Mouse (Mus musculus): Measurements from ENCODE around the gene Olfr520.

Gene Olfr520

DNA sequence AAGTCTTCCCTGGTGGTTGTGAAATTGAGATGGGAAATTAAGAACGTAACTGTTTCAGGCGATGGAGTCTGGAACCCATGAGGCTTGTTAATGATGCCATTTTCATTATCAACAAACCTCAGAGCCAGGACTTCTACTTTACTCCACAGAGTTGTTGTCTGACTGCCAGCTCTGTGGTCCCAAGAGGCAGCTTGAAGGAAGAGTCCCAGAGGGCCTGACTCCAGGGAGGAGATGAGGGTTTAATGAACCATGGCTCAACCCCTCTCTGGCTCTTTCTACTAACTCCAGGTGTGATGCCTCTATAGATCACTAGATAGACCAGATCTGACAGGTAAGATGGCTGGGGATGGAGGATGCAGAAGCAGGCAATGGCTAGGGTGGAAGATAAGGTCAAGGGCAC lies at the start of gene Olfr520:
Olfr520 (plus strand) TSS at position 301 of the 400 bp plus-strand sequence.
- DNase-seq, result no peak

DNA sequence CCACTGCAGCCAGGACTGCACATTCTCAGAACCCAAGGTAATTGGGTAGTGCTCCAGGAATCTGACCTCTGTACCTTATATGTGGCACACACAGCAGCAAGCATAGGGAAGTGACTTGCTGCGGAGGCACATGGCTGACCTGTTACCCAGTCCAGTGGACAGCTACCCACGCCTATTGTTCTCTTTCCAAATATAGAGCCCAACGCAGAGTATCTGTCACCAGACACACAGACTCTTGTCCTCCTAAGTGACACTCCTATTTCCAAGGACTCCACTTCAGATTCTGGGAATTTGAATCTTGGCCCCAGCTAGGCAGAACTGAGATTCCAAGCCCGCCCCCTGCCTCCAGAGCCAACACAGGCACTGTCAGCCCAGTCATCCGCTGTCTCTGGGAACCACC lies 49.3 kb upstream of the Olfr520 start:
- no peak for DNase-seq

DNA sequence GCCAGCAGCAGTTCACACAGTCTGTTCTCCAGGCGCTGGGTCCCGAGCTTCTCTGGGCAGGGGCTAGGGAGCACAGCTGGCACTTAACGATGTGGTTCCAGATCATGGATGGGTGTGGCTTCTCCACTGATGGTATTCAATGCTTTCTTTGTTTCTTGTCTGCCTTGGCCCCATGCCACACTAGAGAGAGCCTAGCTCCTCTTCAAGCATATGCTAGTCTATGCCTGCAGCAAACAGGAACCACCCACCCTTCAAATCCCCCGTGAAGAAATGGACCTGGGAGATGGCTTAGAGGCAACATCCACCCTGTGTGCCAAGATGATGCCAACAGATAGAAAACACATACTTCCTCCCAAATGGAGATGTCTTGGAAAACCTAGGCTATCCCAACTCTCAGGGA lies 46.0 kb upstream of the Olfr520 start:
- no peak for DNase-seq

DNA sequence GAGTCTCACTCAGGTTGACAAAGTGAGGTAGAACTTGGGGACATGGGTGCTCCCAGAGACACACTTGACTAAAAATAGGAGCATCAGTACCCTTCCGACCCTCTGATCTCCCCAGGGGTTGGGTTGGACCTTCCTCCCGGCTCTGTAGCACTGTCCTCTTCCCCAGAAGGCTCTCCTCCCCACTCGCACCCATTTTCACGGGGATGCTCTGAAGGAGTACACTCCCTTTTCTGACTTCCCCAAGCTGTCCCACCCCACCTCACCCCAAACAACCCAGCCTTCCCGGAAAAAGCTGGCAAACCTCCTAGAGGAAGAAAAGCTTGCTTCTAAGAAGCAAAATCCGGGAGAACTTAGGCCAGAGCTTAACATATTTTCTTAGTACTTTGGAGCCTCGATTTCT lies 39.3 kb upstream of the Olfr520 start:
- DNase-seq, result no peak

GRCm38 (mm10) chr7:99692396-99692795 lies 37.7 kb upstream of the Olfr520 start:
- no peak for DNase-seq

- DNase-seq, result no peak
Measured at GRCm38 (mm10) chr7:99693387-99693786, 36.7 kb upstream of the Olfr520 start.

DNA sequence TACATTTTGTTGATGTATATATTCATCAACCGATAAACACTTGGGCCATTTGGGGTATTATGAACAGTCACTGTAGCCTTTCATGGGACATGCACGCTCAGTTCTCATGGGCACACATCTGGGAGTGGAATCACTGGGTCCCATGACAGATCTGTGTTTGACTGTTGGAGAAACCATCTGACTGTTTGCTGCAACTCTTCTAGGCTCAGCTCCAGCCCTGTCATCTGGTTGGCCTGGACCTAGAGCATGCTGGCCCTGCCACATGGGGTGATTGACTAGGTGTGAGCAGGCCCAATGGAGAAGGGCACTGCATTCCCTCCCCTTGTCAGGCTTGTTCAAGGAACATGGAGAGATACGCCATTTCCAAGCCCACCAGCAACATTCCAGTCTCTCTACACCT lies 36.1 kb upstream of the Olfr520 start:
- DNase-seq, result no peak

GRCm38 (mm10) chr7:99694424-99694823 lies 35.6 kb upstream of the Olfr520 start:
- DNase-seq, result peak; percentile 28

GRCm38 (mm10) chr7:99695471-99696057 lies 34.5 kb upstream of the Olfr520 start:
- DNase-seq, result no peak

DNA sequence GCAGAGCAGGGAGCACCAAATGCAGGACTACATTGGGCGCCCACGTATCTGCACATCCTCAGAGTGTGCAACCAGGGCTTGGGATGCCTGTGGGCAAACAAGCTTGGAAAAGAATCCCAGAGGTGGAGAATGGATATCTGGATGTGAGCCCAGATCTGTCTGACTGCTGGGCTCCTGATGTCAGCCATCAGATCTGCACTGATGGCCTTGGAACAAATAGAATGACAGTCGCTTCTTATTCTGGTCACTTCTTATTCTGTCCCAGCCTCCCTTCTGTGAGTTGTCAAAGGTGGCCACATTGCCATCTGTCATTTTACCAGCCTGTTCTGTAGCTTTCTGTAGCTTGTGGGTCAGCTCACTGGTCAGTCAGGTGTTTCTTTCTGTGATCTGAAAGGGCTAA lies 31.5 kb upstream of the Olfr520 start:
- no peak for DNase-seq

- no peak for DNase-seq
Measured at GRCm38 (mm10) chr7:99699106-99699505, 31.0 kb upstream of the Olfr520 start.

- DNase-seq, result peak; percentile 61
Measured at GRCm38 (mm10) chr7:99699709-99700151, 30.3 kb upstream of the Olfr520 start.

GRCm38 (mm10) chr7:99700641-99701040 lies 29.4 kb upstream of the Olfr520 start:
- no peak for DNase-seq

GRCm38 (mm10) chr7:99702201-99702600 lies 27.9 kb upstream of the Olfr520 start:
- peak; percentile 70 for DNase-seq

GRCm38 (mm10) chr7:99704736-99705519 lies 25.1 kb upstream of the Olfr520 start:
- DNase-seq, result no peak

DNA sequence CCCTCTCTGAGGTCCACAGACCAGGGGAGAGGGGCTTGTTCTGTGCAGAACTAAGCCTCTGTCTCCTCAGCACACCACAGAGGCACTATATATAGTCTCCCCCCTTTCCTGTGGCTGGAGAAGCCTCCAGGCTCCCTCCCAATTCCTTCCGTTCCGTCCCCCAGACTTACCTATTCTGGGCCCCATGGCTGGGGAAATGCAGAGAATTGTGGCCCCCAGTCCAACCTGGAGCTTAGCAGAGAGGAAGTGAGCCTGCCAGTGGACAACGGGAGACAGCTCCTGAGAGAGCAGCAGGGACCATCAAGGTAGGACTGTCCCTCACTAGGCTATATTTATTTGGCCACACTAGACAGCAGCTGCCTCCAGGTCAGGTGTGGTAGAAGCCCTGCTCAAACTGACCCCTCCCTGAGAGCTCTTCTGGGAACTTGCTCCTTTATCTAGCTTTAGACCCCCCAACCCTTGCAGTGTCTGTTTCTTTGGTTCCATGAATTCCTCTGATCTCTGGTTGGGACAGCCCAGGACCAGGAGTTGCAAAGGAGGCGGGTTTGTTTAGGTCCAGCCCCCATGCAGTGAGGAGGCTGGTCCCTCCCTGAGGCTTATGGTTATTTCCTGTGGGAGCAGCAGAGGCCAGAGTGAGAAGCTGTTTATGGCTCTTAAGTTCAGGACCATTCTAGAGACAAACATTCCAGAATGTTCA lies 23.6 kb upstream of the Olfr520 start:
- DNase-seq, result peak; percentile 72

DNA sequence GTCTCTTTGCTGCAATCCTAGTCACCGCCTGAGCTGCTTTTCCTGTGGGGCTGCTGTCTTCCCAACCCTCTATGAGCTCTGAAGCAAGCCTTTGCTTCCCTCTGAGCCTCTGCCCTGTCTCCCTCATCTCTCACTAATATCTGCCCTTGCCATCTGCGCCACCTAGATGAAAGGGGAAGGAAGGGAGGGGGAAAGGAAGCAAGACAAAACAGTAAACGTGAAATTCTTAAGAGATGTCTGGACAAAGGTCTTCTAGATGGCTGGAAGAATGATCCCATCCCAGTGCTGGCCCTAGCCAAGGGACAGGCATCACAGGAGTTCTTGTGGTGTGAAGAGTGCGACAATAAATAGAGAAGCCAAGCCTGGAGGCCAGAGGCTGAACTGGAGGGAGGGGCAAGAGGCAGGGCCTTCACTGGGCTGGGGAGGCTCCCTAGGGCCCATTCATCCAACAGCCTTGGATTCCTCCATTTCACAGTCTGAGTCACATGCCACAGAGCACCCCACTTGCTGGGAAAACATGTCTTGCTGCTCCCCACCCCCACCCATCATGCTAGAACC lies 23.0 kb upstream of the Olfr520 start:
- DNase-seq, result peak; percentile 49

GRCm38 (mm10) chr7:99707671-99708070 lies 22.4 kb upstream of the Olfr520 start:
- no peak for DNase-seq

GRCm38 (mm10) chr7:99708301-99708721 lies 21.8 kb upstream of the Olfr520 start:
- DNase-seq, result no peak

DNA sequence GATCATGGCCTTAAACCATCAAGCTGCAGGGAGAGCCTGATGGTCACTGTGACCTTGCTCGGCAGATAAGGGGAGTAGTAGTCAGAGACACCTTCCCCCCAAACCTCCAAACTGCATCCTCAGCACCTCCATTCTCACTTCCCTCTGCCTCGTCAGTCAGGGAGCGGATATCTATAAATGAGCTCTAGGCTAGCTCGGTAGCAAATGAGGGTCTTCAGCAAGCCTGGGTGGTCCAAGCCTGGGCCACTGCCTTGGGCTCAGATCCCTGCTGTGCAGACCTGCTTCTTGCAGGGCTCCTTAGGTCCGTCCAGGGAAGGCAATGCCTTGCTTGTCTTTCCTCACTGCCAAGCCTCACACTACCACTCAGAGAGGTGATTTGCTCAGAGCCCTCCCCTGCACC lies 21.3 kb upstream of the Olfr520 start:
- DNase-seq, result no peak

DNA sequence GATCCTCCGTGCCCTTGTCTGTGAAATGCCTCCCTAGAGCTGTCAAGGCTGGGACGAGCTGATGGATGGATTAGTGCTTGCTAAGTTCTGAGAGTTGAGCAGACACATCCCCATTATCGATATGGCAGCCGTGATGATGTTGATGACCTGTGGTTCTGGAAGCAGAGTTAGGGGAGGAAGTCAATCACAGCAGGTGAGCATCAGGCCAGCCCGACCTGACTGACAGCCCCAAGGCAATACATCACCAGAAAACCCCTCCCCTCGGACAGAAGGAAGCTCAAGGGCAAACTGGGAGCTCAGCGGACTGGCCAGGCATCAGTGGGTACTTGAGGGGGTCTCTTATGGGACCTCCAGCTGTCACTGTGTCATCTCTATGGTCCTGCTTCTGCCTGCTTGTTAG lies 20.1 kb upstream of the Olfr520 start:
- DNase-seq, result no peak

DNA sequence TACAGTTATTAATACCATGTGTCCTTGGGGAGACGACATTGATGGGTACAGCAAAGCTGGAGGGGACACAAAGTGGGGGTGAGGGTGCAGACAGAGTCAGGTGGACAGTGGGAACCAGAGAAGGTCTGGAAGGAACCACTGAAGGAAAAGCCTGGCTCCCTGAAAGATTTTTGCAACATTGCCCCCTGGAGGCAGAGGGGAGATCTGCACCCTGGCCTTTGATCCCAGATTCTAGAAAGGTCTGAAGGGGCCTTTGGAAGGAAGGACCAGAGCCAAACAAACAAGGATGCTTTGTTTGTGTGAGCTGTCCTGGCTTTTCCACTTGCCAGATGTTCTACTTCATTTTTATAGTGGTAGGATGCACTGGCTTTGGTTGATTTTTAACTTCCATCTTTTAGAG lies 19.6 kb upstream of the Olfr520 start:
- DNase-seq, result peak; percentile 81

- peak; percentile 42 for DNase-seq
Measured at GRCm38 (mm10) chr7:99711166-99711565, 18.9 kb upstream of the Olfr520 start, which contains the start of gene Slco2b1. Gene Slco2b1 (minus strand): TSS chr7:99711340.

Measured in kidney, postnatal 14 days (tissue).